Mouse (Mus musculus) lung, adult 18-20 months (tissue): ENCODE data around the gene Hikeshi.
A peak's percentile ranks its signal among the peaks of the same experiment; 100 is the strongest.

Experiments used
- DNase-seq, 2 experiments: peaks; one replicate each; pipeline ENCODE4 v3.0.0; 2022; ENCODE audit warnings: mixed read lengths in 2 of 2

Gene Hikeshi

DNA sequence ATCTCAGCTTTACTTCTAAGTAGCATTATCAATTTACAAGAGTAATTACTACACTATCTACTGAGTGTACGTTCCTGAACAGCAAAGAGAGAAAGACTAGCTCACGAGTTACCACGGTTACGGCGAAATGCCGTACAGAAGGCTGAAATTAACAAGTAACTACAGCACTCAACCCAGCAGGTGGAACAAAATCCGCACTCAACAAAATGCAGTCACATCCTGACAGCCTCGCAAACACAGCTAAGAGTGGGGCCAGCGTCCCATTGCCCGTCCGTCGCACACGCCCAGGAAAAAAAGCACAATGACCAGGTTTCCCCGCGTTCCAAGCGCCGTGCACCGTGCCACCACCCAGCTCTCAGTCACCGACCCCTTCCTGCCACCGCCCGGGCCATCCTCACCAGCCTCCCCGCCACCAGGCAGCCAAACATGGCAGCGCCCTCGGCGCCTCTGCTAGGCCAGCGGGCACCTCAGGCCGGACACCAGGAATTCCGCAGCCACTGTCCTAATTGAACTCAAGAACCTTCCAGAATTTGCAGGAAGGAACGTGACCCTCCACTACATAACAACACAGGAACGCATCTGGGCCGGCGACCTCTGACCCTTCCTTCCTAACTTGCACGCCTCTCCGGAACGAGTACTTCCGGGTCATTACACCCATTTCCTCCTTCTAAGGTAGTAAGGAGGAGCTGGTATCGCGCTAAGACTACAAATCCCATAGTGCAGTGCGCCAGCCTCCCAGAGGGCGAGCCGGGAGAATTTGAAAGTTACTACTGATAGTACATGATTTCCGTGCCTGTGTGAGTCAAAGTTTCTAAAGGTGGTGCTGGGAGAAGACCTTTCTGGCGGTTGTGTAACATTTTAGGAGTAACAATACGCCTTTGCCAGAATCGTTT lies at the start of gene Hikeshi:
Hikeshi (minus strand) TSS at position 634 of the 893 bp plus-strand sequence.
- DNase-seq = peak; percentile 95 to 98

DNA sequence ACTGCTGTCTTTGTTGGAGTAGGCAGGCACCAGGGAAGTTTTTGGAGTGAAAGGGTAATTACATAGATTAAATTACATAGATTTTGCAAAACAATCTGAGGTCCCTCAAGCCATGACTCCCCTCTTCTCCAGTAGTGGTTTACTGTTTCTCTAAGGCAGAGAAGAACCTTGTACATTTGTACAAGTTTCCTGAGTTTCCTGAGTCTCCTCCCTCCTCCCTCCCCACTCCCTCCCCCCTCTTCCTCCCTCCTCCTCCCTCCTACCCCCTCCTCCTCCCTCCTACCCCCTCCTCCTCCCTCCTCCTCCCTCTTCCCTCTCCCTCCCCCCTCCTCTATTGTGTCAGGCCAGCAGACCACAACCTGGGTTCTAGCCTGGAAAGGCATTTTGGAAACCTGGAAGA lies 43.4 kb upstream of the Hikeshi start:
- no peak for DNase-seq

DNA sequence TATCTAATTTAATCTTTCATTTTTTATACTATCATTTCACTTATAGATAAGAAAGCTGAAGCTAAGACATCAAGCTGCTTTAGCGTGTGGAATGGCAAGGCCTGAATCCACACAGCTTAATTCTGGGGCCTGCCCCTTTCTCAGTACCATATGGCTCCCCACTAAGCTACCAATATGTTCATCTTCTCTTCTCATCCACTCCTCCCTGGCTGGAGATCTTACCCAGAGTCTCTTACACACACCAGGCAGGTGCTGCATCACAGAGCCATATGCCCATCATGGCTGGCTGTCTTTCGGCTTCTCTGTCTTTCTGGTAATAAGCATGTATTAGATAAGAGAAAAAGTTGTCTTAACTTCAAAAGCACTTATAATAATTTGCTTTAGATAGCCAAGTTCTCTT lies 42.4 kb upstream of the Hikeshi start:
- DNase-seq = no peak

DNA sequence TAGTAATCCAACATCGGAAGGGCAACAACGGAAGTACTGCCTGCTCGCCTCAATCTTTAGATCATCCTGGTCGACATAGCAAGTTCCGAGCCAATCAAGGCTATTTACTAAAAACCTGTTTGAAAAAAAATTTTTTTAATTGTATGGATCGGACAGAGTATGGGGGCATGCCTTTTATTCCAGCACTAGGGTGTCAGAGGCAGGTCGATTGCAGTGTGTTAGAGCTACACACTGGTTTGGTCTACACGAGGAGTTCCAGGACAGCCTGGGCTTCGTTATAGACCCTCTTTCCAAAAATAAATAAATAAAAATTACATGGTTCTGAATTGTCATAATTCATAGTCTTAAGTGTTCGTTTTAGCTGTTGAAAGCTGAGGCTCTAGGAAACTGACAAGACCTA lies 40.6 kb upstream of the Hikeshi start:
- no peak for DNase-seq

DNA sequence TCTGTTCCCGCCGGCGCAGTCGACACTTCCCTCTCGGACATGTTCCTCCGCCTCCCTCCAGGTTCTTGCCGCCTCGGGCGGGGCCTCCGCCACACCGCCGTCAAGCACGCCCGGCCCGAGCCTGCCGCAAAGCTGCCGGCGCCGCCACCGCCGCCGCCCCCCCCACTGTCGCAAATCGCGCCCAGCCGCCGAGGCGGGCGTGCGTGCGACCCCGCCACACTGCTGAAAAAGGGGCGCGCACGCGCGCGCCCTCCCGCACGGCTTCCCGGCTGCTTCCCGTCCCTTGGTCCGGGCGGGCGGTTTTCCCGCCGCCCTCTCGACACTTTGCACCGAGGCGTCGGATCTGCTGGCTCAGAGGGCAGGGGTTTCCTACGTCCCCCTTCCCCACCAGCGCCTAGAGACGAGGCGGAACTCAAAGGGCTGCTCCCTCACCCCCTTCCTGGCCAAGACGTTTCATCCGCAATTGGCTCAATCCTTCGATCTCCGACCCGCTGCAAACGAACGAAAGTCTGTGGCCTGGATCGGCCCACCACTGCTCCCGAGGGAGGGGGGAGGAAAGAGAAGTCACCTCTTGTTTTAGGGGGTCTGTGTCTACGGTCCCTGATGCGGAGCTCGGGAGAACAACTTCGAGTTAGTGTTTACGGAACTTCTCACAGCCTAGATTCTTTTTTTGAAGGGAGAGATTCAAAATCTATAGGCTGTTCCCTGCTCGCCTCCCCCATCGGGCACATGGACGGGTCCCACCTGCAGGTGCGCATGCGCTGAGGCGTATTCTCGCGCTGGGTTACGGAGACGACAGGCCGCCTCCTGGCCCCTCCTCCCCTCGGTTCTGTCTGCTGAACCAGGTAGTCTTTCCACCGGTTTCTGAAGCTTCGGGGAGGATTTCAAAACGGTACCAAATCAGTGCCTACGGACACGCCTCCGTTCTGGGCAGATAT lies 39.8 kb upstream of the Hikeshi start, which contains the start of gene Eed:
Eed (minus strand) TSS at position 499 of the 938 bp plus-strand sequence.
- DNase-seq = peak; percentile 94 to 95

DNA sequence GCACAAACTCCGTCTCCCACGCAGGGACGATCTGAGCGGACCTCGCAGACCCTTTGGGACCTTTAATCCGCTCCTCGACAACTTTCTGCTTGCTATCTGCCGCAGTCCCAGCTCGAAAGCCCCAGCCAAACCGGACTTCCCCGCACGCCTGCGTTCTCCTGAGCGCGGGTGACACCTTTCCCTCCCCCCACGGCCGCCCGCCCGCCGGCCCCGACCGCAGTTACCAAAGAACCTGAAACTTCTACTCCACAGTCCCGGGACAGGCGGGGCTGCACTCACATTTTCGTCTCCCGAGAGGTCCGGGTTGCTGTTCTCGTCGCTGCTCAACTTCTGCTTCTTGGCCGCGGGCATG lies 39.1 kb upstream of the Hikeshi start:
- DNase-seq = no peak

DNA sequence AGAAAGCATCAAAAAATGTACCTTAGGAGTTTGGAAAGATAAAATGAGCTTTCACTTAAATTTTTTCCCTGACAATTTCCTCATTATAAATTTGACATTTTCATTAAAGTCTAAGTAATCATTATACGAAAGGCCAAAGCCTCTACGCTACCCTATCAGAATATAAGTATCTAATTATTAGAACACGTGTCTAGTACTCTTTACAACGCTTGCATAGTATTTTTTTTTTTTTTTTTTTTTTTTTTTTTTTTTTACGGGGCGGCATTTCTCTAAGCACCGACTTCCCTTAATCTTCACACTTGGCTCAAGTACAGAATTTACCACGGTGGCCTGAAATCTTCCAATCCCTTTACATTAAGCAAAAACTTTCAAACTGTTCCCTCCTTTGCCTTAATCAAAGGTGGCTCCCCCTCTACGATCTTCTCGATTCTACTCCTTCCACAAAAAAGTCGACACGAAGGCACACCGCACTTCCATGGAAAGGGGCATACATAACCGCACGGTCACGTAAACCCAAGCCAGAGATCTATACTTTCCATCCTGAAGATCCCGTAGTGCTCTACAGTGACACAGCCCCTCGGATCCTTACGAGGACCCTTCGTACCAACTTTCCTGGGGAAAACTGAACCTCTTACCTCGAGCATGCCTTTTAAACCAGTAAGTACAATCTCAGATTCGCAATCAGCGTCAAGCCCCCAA lies 38.6 kb upstream of the Hikeshi start:
- no peak for DNase-seq

DNA sequence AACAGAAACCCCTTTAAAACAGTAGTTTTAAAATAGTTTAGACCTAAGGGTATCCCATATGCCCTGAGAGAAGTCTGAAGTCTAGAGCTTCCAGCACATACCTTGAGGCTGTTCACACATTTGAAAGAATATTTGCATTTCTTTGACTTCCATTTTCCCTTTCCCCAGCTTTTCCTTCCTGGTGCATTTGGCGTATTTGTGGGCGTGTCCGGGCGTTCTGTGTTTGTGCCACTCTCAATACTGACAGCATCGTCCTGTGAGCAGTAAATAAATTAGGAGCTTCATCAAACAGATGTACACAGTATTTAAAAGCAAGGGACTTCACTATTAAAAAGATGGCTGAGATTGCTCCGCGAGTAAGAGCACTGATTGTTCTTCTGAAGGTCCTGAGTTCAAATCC lies 35.8 kb upstream of the Hikeshi start:
- no peak for DNase-seq

DNA sequence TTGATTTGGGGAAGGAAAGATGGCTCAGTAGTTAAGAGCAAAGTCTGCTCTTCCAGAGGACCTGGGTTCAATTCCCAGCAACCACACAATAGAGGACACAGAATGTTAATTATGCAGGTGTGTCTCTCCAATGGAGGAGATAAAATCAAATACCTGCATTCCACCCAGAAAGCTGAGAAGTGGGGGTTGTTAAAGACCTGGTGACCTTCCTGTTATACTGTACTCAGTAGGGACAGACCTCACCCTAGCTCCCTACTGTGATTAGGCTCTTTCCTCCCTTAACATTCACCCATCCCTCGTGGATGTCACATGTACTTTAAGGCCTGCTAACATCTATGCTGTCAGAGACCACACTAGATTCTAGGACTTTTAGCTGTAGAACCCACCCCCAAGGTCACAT lies 34.6 kb upstream of the Hikeshi start:
- no peak for DNase-seq

DNA sequence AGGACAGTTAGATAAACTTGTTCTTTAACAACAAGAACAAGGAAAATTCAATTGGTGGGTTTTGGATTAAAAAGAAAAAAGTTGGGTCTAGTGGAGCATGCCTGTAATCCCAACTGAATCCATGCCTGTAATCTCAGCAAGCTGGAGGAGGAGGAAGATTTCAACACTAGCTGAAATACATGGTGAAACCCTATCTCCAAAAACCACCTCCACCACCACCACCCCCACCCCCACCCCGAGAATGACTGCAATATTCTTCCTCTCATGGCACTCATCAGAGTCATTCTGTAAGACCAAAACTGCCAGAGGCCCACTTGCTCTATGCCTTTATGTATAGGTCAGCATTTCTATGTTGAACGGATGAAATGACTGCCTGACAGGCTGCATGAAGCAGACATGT lies 26.2 kb upstream of the Hikeshi start:
- DNase-seq = no peak

DNA sequence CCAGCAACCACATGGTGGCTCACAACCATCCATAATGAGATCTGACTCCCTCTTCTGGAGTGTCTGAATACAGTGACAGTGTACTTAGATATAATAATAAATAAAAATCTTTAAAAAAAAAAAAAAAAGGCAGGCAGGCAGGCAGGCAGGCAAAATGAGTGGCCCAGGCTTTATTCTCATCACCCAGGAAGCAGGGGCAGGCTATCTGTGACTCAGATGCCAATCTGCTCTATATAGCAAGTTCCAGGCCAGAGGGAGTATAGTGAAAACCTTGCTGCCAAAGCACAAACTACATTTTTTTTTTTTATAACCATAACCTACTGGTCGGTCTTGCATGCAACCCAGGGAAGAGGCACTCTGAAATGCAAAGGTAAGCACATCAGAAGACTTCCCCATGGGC lies 25.8 kb upstream of the Hikeshi start:
- DNase-seq = no peak

DNA sequence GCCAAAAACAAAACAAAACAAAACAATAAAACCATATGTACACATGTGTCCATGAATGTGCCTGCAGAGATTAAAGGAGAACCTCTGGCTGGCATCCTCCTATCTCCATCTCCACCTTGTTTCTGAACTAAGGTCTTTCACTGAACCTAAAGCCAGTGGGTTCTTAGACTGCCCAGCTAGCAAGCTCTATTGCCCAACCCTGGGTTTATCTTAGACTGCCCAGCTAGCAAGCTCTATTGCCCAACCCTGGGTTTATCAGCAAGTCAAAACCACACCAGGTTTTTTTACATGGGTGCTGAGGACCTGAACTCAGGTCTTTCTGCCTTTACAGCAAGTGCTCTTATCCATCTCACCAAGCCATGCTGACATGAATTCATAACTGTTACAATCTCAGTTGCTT lies 22.1 kb upstream of the Hikeshi start:
- no peak for DNase-seq

DNA sequence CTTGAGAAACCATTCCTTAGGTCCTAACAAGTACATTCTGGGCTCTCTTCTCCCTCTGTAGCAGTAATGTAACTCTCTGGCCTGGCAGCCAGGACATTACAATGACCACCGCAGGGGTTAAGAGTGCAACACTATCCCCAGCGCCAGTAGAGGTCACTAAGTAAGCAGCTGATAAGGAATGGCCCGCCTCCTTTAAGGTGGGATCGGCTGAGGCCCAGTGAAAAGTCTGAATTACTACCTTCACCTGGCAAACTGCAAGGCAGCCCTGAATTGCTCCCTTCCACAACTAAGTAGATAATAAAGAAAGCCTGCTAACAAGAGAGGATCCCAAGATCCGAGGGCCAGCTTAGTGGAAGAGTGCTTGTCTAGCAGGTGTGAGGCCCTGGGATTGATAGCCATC lies 16.3 kb upstream of the Hikeshi start:
- DNase-seq = peak; percentile 20 to 42

DNA sequence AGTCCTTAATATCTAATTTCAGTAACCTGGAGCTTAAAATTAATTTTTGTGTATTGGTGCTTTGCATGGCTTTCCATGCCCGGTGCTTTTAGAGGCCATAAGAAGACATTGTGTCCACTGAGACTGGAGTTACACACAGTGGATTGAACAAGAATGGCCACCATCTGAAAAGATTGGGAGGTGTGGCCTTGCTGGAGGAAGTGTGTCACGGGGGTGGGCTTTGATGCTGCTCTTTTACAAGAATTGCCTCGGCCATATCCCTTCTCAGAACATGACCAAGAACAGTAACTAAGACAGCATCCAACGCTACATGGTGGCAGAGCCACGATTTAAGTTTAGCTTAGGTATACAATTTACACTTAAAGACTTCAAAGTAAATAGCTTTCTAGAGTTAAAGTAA lies 13.3 kb upstream of the Hikeshi start:
- no peak for DNase-seq

DNA sequence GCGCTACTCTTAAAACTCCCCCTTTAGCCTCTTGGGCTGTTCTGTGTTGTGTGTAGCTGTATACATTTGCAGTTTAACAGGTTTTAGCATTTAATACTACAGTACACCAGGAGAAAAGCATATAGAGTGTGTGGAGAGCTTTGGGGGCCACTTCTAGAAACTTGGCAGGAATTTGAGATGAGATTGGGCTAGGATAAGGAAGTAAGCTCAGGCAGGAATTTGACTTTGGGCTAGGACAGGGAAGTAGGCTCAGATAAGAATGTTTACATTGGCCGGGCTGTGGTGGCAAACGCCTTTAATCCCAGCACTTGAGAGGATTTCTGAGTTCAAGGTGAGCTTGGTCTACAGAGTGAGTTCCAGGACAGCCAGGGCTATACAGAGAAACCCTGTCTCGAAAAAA lies 8.4 kb upstream of the Hikeshi start:
- no peak for DNase-seq

DNA sequence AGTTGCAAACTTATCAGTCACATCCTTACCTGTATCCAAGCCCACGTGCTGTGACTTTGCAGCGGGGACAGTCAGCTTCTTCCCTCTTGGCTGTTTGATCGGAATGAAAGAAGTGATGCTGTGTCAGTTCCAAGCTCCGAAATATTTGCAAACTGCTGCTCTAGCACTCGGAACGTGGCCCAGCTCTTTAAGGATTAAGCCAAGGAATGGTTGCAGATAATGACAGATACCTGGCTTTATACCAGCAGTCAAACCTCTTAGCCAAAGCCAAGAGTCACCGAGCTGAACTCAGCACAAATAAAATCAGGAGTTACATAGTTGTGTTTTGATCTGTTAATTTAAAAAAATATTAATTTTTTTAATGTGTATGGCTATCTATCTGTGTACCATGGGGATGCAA lies 7.0 kb upstream of the Hikeshi start:
- DNase-seq = peak in 1 of 2 experiments; percentile 7

DNA sequence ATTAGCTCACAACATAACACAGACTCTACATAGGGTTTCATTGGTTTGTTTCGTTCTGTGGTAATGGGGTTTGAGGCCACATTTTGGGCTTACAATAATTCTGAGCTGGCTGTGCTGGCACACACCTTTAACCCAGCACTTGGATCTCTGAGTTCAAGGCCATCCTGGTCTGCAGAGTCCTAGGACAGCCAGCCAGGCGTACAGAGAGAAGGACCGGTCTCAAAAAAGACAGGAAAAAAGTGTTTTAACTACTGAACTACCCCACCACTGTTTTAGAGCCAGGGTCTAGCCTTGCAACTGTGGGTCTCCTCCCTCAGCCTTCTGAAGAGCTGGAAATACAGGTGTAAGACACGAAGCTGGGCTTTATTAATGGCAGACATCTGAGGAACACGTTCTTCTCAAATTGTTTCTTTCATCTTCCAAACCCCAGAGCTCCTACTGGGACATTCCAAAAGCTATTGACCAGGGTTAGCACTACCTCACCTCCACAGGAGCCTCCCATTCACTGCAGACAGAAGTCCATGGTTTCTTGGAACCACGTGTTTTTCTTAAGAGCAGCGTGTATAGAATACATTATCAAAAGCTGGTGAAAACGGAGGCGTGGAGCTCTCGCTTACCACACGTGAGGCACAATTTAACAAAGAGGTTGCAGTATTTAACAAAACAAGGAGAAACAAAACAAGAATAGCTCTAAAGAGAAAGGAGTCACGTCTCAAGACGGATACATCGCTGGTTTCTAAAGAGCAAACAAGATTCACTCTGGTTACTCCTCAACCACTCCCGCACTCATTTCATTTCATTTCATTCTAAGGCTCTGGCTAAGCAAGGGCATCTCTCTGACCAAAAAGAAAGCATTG lies 1.3 kb downstream of the Hikeshi start:
- no peak for DNase-seq

DNA sequence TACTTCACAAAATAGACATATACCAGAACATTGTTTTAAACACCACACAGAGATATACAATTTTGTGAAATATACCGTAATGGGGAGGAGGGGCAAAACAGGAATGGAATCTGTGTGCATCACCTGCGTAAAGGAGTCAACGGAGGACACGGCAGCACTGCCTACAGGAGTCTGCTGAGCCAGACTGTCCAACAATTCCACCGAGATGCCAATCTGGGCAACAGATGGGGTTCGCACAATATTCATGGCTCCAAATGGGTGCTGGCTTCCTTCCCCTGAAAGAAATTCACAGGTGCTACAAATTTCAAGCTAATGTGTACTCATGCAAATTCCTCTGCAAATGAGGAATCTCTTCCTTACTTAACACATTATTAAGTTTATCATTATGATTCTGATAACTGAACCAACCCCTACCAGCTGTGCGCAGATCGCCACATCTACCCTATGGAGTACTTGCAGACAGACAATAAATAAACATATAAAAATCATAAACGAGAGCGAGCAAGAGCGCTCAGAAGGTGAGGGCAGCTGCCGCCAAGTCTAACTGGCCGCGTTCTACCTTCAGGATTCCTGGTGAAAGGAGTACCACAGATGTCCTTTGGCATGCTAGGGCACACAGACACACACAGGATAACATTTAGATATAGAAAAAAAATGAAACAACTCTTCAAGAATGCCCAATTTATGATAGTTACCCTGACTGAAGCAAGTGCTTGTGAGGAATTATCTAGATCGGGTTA lies 17.4 kb downstream of the Hikeshi start:
- no peak for DNase-seq

DNA sequence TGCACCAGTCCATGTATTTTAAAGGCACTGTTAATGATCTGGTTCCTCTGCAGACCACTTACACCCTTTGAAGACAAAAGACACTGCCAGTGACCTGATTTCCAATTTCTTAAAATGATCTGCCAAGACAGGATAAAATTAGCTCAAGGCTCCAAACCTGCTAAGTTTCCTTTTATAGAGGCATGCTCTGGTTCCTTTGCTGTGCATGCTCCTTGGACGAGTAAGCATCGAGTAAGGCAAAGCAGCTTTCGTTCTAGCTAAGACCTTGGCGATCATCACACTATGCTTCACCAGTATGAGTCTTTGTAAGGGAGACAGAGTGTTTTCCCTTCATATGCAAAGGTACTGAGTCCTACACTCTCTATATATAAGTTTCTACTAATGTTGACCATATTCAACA lies 23.2 kb downstream of the Hikeshi start:
- no peak for DNase-seq

DNA sequence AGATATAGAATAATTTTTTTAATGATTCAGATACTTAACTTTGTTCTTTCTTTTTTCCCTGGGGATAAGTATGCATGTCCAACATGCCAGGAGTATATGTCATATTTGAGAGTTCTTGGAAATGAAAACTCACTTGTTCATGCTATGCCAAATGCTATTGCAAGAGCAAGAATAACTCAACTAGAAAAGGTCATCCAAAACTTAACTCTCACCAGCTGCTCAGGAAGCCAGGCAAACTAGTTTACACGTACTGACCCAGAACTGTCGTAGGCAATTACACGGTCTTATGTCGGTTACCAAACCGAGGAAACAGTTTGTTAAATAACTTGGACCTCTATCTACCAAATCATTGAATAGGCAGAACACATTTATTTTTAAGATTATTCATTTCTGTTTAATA lies 24.3 kb downstream of the Hikeshi start:
- no peak for DNase-seq

DNA sequence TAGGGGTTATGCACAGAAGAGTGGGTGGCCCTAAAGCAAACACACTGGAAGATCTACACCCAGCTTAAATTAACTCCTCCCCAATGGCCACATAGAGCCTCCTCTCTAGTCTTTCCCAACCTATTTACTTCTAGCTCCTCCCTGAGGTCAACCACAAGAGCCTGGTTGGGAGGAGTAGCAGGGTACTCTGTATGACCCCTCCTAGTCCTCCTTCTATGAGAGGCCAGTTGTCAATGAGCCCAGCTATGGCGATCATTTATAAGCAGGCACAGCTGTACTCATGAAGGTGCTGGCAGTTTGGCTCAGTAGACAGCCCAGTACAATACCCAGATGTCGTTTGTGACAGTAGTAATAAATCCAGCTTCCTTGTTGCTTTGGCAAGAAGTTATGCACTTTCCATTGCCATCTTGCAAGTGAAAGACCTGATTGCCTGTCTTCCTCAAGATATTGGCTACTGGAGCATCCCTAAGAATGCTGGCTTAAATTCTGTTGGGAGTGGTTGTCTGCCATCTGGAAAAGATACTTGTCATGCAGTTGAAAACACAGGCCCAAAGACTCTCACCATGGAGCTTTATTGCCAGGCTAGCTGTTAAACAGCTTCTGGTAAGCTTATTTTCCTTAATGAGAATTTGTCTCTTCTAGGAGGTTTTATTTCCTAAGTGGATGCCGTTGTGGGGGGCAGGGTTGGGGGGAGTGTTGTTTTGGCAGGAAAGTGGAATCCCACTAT lies 27.4 kb downstream of the Hikeshi start:
- no peak for DNase-seq
